Mouse (Mus musculus): ENCODE data around the gene Ccdc34. TPM values are rescaled to one million over a fixed set of nuclear protein-coding genes. Genes with fewer than 3 reads are reported as not detected.

Gene Ccdc34
- polyA plus RNA-seq, 1 experiment from 2014 or later: 51.1 TPM

DNA sequence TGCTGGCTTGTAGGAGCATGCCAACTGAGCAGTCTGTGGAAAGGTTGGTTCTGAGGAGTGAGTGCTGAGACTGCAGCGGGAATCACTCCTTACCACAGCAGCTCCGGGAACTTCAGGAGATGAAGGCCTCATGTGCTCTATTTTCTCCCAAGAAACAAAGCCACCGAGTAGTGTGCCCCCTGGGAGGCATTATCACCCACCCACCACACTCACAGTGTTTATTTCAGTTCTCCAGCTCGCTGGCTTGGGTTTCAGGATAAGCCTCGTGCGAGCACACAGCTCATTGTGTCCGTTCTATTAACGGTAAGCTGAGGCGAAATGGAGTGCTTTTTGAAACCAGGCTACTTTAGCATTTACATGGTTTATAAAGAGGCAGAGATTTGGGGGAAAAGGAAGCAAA is 32.1 kb upstream of the Ccdc34 start:
- Histone ChIP-seq H3K4me2 (replicated peaks) (no peak overlapping the region), H3K9ac (no peak overlapping the region), H3K9me3 (no peaks in the 10 kb centered on the region), H3K27ac (peak overlapping the region; percentile 46; the same call in 1 of the 2 replicates), H3K4me1 (replicated peaks) (peaks cover 29% of the 10 kb centered on the region), H3K27me3 (replicated peaks) (no peaks in the 10 kb centered on the region), H3K36me3 (no peaks in the 10 kb centered on the region), H3K4me3 (replicated peaks) (no peak overlapping the region)
- ATAC-seq: no peak
- 54% methylated on average over 9 of the region's 9 CpGs for WGBS

DNA sequence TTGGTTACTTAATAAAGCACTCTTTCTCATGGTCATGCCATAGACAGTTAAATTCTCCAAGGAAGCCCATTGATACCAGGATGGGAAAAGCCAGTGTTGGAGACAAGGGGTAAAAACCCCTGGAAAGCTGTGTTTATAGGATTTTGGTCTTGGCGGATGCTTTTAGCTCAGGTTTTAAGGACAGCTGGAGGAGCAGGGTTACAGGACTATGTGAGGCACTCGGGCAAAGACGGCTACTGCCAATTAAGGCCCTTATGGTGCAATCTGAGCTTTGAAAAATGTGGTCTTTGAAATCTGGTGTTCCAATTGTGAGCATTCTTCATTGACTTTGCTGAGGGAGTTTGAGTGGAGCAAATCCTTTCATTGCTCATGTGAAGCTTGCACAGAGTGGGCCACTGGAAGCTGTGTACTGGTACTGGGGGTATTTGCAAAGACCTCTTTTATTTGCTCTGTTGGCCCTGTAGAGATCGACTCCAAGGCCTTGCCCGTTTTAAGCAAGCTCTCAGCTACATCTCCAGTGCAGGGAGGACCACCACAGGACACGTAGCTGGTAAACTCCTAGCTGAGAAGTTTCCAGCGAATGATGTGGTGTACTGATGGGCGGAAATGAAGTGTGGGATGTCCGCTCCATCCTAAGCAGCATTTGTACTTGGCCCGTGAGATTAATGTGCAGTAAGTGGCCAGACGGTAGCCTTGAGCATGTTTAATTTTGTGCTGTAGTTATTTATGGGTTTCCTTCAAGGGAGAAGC is 31.4 kb upstream of the Ccdc34 start:
- Histone ChIP-seq H3K9ac (no peak overlapping the region), H3K4me1 (replicated peaks) (peaks cover 29% of the 10 kb centered on the region), H3K27me3 (replicated peaks) (no peaks in the 10 kb centered on the region), H3K27ac (no peak overlapping the region), H3K36me3 (no peaks in the 10 kb centered on the region), H3K4me3 (replicated peaks) (no peak overlapping the region), H3K4me2 (replicated peaks) (no peak overlapping the region), H3K9me3 (no peaks in the 10 kb centered on the region)
- WGBS: 38% methylated on average over 11 of the region's 11 CpGs
- ATAC-seq: no peak

DNA sequence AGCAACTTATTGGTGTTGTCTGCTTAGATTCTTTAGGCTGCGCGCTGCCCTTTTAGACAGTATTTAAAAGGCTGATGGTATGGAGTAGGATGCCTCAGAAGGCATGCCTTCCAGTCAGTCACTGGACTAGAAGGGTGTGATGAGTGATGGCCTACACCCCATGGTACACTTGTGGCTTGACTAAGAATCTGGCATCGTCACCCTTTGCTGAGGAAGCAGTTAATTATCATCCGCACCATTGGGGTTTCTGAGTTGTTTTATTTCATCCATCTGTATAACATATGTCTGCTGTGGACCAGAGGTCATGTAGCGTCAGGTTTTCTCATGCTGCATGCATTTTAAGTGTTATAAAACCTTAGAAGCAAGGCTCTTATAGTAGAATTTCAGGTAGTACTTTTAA is 29.7 kb upstream of the Ccdc34 start:
- Histone ChIP-seq H3K36me3 (no peaks in the 10 kb centered on the region), H3K27ac (no peak overlapping the region), H3K4me2 (replicated peaks) (no peak overlapping the region), H3K9ac (no peak overlapping the region), H3K27me3 (replicated peaks) (no peaks in the 10 kb centered on the region), H3K4me3 (replicated peaks) (no peak overlapping the region), H3K4me1 (replicated peaks) (peaks cover 29% of the 10 kb centered on the region), H3K9me3 (no peaks in the 10 kb centered on the region)
- no peak for ATAC-seq
- 66% methylated on average over 5 of the region's 5 CpGs for WGBS

DNA sequence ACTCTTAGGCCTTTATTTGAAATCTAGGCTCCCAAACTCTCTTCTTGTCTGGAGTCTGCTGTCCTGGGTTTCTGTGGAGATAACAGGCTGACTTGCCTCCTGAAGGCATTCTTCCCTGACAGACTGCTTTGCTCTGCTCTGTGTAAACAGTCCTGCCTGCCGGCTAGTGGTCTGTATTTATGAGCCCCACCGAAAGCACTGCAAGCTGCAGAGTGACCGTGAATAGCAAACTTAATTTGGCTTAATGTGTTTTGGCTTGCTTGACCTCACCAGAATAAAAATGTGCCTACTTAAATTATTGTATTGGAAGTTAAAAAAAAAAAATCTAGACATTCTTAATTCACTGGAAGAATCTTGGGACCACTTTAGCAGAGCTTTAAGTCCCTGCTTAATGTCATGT is 28.4 kb upstream of the Ccdc34 start:
- H3K27me3 ChIP-seq (replicated peaks): no peaks in the 10 kb centered on the region
- 3% methylated on average over 3 of the region's 3 CpGs for WGBS
- H3K27ac ChIP-seq: 0 out of 2 replicates have a peak overlapping the region, but pooled peaks have one; percentile 64
- no peaks in the 10 kb centered on the region for H3K36me3 ChIP-seq
- H3K4me1 ChIP-seq (replicated peaks): peaks cover 29% of the 10 kb centered on the region
- no peaks in the 10 kb centered on the region for H3K9me3 ChIP-seq
- no peak overlapping the region for H3K4me3 ChIP-seq (replicated peaks)
- no peak overlapping the region for H3K4me2 ChIP-seq (replicated peaks)
- no peak overlapping the region for H3K9ac ChIP-seq
- 0 out of 2 replicates have a peak, but pooled peaks have one; percentile 36 for ATAC-seq

DNA sequence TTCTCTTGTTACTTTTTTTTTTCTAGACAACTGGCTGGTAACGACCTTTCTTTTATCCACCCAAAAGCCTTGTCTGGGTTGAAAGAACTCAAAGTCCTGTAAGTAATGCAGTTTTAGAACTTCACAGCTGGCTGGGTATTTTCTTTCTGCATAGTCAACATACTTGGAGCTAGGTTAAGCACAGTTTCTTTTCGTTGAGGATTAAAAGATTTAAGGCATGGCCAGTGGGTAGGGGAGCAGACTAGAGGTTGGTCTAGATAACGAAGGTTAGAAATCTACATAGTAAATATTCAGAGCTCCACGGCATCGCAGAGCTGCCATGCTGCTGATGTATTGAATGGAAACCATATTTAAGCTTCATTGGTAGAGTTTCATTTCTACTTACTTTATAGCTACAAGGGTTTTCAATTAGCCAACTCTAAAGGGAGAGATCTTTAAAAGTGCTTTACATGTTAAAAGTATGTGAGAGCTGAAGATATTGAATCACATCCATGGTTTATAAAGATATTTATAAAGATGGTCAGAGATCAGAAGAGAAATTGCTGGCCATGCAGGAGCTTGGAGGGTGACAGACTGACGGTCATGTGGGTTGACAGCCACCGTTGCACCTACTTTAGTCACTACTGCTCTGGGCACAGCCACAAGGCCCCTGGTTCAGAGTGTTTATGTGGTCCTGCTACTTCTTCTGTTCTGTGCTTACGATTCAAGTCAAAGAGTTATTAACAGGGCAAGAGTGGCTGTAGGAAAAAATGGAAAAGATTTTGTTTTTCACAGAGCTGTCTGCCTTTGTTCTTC is 27.7 kb upstream of the Ccdc34 start:
- Histone ChIP-seq H3K9ac (no peak overlapping the region), H3K36me3 (no peaks in the 10 kb centered on the region), H3K27me3 (replicated peaks) (no peaks in the 10 kb centered on the region), H3K9me3 (no peaks in the 10 kb centered on the region), H3K4me2 (replicated peaks) (no peak overlapping the region), H3K4me1 (replicated peaks) (peaks cover 33% of the 10 kb centered on the region), H3K4me3 (replicated peaks) (no peak overlapping the region), H3K27ac (peak overlapping the region; percentile 64)
- 29% methylated on average over 8 of the region's 8 CpGs for WGBS
- no peak for ATAC-seq

DNA sequence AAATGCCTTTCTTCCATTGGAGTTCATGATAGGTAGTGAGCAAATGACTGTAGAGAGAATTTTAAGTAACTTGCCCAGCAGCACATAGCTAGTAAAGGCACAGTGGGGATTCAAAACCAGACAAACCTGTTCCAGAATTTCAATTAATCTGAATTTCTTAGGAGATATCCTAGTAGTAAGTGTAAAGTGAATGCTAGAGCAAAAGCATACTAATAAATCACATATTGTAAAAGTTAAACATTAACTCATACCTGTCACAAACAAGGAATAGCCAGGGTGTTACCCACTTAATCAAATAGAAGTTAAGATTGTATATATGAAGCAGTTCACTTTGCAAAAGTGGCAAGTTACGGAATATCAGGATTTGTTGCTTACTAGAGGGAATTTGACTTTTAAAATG is 25.9 kb upstream of the Ccdc34 start:
- Histone ChIP-seq H3K27me3 (replicated peaks) (no peaks in the 10 kb centered on the region), H3K9ac (no peak overlapping the region), H3K4me1 (replicated peaks) (peaks cover 28% of the 10 kb centered on the region), H3K4me3 (replicated peaks) (no peak overlapping the region), H3K36me3 (no peaks in the 10 kb centered on the region), H3K27ac (no peak overlapping the region), H3K4me2 (replicated peaks) (no peak overlapping the region), H3K9me3 (no peaks in the 10 kb centered on the region)
- WGBS: 68% methylated on average over 1 of the region's 1 CpGs
- ATAC-seq: peak; percentile 72

DNA sequence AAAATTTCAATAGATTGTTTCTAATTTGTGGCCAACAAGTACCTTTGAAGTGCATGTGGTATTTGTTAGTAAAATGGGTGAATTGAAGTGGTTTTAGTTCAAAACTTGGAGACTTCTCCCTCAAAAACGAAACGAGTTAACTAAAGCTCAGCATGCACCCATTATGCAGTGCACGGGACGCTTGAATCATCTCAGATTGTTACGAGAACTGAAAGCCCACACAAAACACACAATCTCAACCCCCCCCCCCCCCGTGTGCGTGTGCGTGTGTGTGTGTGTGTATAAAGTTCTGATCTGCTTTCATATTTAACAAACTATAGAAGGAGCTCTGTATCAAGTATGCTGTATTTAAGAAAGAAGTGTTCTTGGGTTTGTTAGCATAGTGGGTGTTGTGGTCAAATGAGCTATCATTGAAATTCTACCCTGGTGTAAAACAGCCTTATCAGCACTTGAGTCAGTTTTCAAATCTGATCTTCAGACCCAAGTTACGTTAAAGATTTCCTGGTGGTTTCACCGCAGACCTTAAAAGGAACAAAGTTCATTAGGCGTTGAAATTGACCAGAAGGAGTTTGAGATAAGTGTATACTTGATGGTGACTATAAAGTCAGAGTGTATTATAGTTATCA is 25.1 kb upstream of the Ccdc34 start:
- Histone ChIP-seq H3K9ac (no peak overlapping the region), H3K4me2 (replicated peaks) (peak overlapping the region; percentile 27; the same call in 1 of the 2 replicates), H3K4me3 (replicated peaks) (no peak overlapping the region), H3K36me3 (no peaks in the 10 kb centered on the region), H3K4me1 (replicated peaks) (peaks cover 22% of the 10 kb centered on the region), H3K27ac (0 out of 2 replicates have a peak overlapping the region, but pooled peaks have one; percentile 54), H3K27me3 (replicated peaks) (no peaks in the 10 kb centered on the region), H3K9me3 (no peaks in the 10 kb centered on the region)
- WGBS: 54% methylated on average over 11 of the region's 11 CpGs
- peak; percentile 52 for ATAC-seq

DNA sequence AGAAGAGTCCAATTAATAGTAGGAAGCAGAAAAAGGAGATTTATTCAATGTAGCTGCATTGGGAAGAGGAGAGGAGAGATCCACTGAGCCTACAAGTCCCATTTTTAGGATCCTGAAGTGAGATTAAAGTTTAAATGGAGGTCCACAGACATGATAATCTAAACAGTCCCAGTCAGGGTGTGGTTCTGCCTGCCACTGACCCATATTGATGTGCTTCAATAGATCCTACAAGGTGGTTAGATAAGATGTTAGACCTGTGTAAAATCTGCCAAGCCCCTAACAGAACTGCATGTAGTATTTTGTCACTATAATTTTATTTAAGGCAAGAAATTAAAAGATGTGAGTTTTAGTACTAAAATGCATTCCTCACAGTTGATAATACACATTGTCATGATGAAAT is 24.2 kb upstream of the Ccdc34 start:
- H3K27me3 ChIP-seq (replicated peaks): no peaks in the 10 kb centered on the region
- no peak overlapping the region for H3K27ac ChIP-seq
- ATAC-seq: no peak

DNA sequence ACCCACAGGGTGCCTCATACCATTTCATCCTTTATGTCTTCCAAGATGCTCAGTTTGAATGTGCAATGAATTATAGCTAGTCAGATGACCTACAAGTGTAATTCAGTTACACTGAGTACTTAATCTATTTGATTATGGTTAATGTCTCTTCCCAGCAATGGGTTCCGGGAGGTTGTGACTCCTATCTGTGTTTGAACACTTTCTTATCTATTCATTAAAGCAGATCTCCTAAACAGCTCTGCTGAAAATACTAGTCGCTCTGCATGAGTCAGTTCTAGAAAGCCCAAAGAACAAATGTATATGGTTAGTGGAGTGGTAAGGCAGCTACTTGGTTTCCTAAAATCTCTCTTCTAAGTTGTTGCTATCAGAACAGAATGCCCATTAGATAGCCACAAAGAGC is 22.6 kb upstream of the Ccdc34 start:
- Histone ChIP-seq H3K4me1 (replicated peaks) (peaks cover 16% of the 10 kb centered on the region), H3K27me3 (replicated peaks) (no peaks in the 10 kb centered on the region), H3K4me2 (replicated peaks) (no peak overlapping the region), H3K9ac (no peak overlapping the region), H3K27ac (peak overlapping the region; percentile 55), H3K36me3 (peaks cover 4% of the 10 kb centered on the region; the same call in 1 of the 2 replicates), H3K9me3 (no peaks in the 10 kb centered on the region), H3K4me3 (replicated peaks) (no peak overlapping the region)
- ATAC-seq: no peak
- 31% methylated on average over 2 of the region's 2 CpGs for WGBS

More for the DNA sequence above, 24.2 kb upstream of the Ccdc34 start:
- H3K9me3 ChIP-seq: no peaks in the 10 kb centered on the region
- no peak overlapping the region for H3K4me3 ChIP-seq (replicated peaks)
- no peak overlapping the region for H3K9ac ChIP-seq
- H3K4me2 ChIP-seq (replicated peaks): no peak overlapping the region
- H3K4me1 ChIP-seq (replicated peaks): peaks cover 17% of the 10 kb centered on the region
- no peaks in the 10 kb centered on the region for H3K36me3 ChIP-seq

DNA sequence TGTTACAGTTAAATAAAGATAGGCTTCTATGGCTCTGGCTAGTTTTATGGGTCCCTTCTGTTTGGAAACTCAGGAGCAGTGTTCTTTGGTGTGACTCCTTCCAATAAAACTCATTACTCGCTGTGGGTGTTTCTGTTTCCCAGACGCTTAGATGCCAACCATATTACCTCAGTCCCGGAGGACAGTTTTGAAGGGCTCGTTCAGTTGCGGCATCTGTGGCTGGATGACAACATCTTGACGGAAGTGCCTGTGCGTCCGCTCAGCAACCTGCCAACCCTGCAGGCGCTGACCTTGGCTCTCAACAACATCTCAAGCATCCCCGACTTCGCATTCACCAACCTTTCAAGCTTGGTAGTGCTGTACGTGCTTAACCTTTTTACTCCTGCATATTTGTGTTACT is 21.2 kb upstream of the Ccdc34 start:
- ATAC-seq: no peak
- no peak overlapping the region for H3K4me3 ChIP-seq (replicated peaks)
- no peak overlapping the region for H3K4me2 ChIP-seq (replicated peaks)
- peaks cover 12% of the 10 kb centered on the region for H3K4me1 ChIP-seq (replicated peaks)
- no peaks in the 10 kb centered on the region for H3K27me3 ChIP-seq (replicated peaks)
- no peak overlapping the region for H3K9ac ChIP-seq
- H3K36me3 ChIP-seq: peaks cover 4% of the 10 kb centered on the region; the same call in 1 of the 2 replicates
- H3K27ac ChIP-seq: peak overlapping the region; percentile 8; the same call in 1 of the 2 replicates
- H3K9me3 ChIP-seq: no peaks in the 10 kb centered on the region
- WGBS: 51% methylated on average over 12 of the region's 12 CpGs

DNA sequence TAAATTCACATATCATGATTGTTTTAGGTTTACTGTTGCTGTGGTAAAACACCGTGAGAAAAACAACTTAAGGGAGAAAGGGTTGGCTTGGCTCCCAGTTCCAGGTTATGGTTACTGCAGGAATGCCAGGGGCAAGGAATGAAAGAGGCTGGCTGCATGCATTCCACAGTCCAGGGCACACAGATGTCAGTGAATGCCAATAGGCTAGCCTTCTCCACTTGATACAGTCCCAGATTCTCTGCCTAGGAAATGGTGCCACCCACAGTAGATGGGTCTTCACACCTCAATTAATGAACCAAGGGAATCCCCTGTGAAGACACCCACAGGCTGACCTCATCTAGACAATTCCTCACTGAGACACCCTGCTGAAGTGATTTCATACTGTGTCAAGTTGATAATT is 12.9 kb upstream of the Ccdc34 start:
- no peak for ATAC-seq
- no peaks in the 10 kb centered on the region for H3K27me3 ChIP-seq (replicated peaks)
- no peaks in the 10 kb centered on the region for H3K36me3 ChIP-seq
- no peaks in the 10 kb centered on the region for H3K4me1 ChIP-seq (replicated peaks)
- no peak overlapping the region for H3K4me3 ChIP-seq (replicated peaks)
- H3K9me3 ChIP-seq: no peaks in the 10 kb centered on the region
- WGBS: 61% methylated on average over 1 of the region's 1 CpGs
- no peak overlapping the region for H3K4me2 ChIP-seq (replicated peaks)
- no peak overlapping the region for H3K9ac ChIP-seq
- 0 out of 2 replicates have a peak overlapping the region, but pooled peaks have one; percentile 37 for H3K27ac ChIP-seq

DNA sequence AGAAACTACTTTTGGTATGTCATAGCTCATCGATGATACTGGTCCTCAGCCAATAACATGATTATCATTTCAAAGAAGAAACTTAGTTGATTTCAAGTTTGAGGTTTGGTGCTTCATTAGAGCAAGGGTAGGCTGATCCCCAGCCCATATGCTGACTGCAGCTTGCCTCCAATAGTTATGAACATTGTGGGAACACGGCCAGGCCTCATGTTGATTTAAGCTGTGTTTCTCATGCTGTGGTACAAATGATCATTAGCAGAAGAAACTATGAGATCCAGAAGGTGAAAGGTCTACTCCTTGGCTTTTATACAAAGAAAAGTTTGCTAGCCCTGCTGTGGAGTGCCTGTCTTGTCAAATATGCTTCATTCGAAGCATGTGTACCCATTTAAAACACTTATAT is 12.5 kb upstream of the Ccdc34 start:
- peak; percentile 36 for ATAC-seq
- Histone ChIP-seq H3K4me2 (replicated peaks) (no peak overlapping the region), H3K9me3 (no peaks in the 10 kb centered on the region), H3K27ac (no peak overlapping the region; the same call in 1 of the 2 replicates), H3K9ac (no peak overlapping the region), H3K36me3 (no peaks in the 10 kb centered on the region), H3K4me3 (replicated peaks) (no peak overlapping the region), H3K27me3 (replicated peaks) (no peaks in the 10 kb centered on the region), H3K4me1 (replicated peaks) (no peaks in the 10 kb centered on the region)
- WGBS: 65% methylated on average over 3 of the region's 3 CpGs
